Mouse (Mus musculus) embryonic fibroblast, embryonic 13.5 days (primary cell): Measurements from ENCODE around the gene Ndufs5. TPM values are rescaled to one million over a fixed set of nuclear protein-coding genes. Genes with fewer than 3 reads are reported as not detected.

Source experiments
- H3K27ac ChIP-seq: 2 replicates; pipeline ENCODE4 v1.5.1; 2012; ENCODE audit warnings: low read length, control low read depth, inconsistent platforms; ENCODE audit not compliant: insufficient read depth
- H3K4me1 ChIP-seq: 2 replicates; pipeline ENCODE4 v1.6.1; 2011; ENCODE audit warnings: low read length; ENCODE audit not compliant: control insufficient read depth, insufficient read depth
- H3K4me3 ChIP-seq: 2 replicates; pipeline ENCODE4 v1.5.1; 2011; ENCODE audit warnings: mild to moderate bottlenecking, control low read depth, low read length; ENCODE audit not compliant: insufficient read depth
- CTCF ChIP-seq: IDR thresholded peaks from 2 replicates; pipeline ENCODE4 v1.5.1; 2011; ENCODE audit warnings: mild to moderate bottlenecking, control low read depth, low read length, moderate library complexity, borderline replicate concordance; ENCODE audit not compliant: insufficient read depth
- POLR2A ChIP-seq: IDR thresholded peaks from 2 replicates; pipeline ENCODE4 v1.6.1; 2011; ENCODE audit warnings: low read depth, mild to moderate bottlenecking, control low read depth, low read length, moderate library complexity
- polyA plus RNA-seq: library from polyadenylated mRNA; stranded (reverse); fragments of >200 nt; gene quantifications from 2 replicates; pipeline ENCODE4 v1.2.4, GENCODE M21; 2011; ENCODE audit warnings: low read depth; ENCODE audit not compliant: missing spikeins, insufficient read length

Ndufs5 gene
- polyA plus RNA-seq, 1 experiment, result 124 TPM

DNA sequence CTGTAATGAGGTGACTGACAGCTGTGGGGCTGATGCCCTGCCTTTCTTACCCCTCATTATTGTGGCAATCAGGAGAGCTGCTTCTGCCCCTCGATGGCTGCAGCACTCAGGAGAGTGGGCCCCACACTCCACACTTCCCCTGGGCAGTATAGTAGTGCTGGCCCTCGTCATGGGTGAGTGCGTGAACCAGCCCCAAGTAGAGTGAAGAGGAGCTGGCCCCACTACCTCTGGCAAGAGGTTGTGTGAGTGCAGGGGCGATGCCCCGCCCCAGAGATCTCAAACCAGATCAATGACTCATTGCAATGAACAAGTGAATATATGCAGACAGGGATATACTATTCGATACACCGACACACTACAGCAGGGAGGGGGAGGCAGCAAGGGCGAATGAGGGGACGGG is 15.5 kb upstream of the Ndufs5 start:
- Histone ChIP-seq H3K4me1 (0 out of 2 replicates have a peak, but pooled peaks cover 4% of the 10 kb centered on the region), H3K4me3 (no peak overlapping the region), H3K27ac (no peak overlapping the region)
- TF ChIP-seq CTCF (no peak), POLR2A (no peak)

DNA sequence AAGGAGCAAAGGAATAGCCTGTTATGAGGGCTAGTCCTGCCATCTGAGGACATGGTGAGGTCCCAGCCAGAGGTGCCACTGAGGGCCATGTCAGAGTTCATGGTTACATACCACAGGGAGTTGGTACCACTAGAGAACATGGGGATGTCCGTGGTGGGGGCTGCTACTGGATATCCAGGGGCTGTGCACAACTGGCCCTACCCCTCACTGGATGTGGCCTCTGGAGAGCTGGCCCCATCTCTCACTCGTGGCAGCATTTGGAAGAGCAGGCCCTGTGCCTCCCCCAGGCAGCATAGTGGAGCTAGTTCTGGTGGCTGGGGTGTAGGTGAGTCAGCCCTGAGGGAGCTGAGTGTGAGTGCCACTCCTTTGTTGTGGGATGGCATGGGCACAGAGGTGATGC is 14.9 kb upstream of the Ndufs5 start:
- H3K27ac ChIP-seq, result no peak overlapping the region
- H3K4me3 ChIP-seq, result no peak overlapping the region
- TF ChIP-seq POLR2A (no peak), CTCF (no peak)
- H3K4me1 ChIP-seq, result 0 out of 2 replicates have a peak, but pooled peaks cover 4% of the 10 kb centered on the region

DNA sequence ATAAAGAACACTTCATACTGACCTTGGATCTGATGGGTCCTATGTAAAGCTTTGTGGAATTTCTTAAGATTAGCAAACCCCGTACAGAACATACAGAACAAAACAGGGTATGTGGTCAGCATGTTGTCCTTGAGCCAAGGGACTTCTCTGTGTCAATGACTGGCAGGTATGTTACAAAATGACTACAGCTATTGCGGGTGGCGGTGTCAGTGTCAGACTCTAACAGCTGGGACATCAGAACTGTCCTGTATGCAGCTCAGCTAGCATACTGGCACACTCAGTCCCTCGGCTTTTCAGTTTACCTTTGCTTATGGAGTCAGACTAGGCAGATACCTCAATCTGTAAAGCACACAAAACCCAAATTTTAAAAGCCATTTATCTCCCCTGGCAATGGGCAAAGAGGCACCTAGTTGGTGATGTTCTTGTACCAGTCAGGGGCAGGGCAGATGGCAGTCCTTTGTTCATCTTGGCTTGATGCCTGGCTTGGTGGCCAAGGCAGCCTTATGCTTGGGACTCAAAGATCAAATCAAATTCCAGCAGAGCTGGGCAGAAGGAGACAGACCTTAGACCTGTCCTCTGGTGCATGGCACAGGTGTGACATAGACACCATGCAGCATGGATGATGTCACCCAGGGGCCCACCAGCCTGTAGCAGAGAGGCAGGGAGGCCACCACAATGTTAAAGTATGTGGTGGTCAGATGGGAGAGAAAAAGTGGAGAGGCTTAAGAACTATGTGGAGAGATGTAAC is 14.3 kb upstream of the Ndufs5 start:
- H3K4me3 ChIP-seq, result no peak overlapping the region
- no peak for TF ChIP-seq CTCF
- no peak for TF ChIP-seq POLR2A
- H3K27ac ChIP-seq, result no peak overlapping the region
- 0 out of 2 replicates have a peak, but pooled peaks cover 4% of the 10 kb centered on the region for H3K4me1 ChIP-seq

DNA sequence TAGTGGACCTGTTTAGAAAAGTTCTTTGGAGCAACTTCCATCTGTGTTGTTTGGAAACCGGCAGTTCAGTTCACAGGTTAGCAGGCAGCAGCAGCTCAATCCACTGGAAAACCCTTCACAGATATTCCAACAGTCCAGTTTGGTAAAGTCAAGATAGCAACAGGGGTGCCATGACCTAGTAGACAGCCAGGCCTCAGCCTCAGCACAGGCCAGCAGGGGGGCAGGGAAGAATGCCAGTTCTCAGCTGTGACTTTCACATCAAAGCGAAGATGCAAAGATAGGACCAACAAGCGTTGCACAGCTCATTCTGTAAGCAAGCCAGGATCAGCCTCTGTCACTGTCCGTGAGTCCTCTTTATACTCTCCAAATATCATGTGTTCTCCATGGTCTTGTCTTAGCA is 3.8 kb upstream of the Ndufs5 start:
- Histone ChIP-seq H3K4me1 (no peaks in the 10 kb centered on the region), H3K4me3 (no peak overlapping the region), H3K27ac (no peak overlapping the region)
- TF ChIP-seq POLR2A (no peak), CTCF (no peak)

DNA sequence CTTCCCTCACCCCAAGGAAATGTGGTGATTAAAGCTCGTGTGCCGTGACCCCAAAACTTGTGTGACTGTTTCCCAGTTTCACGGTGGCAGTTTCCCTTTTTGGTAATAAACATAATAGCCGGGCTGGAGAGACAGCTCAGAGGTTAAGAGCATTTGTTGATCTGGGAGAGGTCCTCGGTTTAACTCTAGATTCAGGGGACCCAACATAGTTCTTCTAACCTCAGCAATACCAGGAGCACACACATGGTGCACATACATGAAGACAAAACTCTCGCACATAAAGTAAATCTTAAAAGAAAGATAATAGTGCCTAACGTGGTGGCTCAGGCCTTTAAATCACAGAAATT is 405 bp upstream of the Ndufs5 start:
- Histone ChIP-seq H3K4me3 (peak overlapping the region; percentile 73), H3K27ac (peak overlapping the region; percentile 7; the same call in 1 of the 2 replicates), H3K4me1 (no peaks in the 10 kb centered on the region)
- TF ChIP-seq CTCF (no peak), POLR2A (no peak)

DNA sequence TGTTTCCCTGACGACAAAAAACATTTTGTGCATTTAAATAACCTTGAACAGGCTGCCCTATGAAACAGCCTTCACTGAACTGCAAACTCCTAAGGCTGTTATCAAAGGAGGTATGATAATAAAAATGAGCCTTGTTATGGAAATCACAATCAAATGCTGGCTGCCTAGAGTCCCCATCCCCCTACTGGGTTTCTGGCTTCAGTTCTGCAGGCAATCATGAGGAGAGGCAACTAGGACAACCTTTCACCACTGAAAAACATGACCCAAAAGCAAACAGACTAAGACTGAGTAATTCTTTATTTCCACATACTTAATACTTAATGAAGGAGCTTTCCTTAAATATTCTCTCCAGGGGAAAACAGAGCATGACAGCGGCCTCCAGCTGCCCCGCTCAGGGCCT is 5.6 kb downstream of the Ndufs5 start:
- Histone ChIP-seq H3K4me1 (no peaks in the 10 kb centered on the region), H3K27ac (no peak overlapping the region), H3K4me3 (no peak overlapping the region)
- TF ChIP-seq CTCF (no peak), POLR2A (no peak)

DNA sequence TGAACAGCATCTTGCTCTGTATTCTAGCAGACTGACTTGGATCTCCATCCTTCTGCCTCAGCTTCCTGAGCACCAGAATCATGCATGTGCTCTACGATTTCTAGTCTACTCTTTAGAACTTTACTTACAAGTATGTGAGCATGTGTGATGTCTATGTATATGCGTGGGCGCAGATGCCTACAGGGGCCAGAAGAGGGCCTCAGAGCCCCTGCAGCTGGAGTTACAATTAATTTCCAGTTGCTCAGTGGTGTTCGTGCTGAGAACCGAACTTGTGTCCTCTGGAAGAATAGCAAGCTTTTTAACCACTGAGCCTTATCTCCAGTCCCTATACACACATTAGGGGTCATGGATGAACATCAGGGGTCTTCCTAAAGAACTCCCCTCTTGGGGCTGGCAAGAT is 10.7 kb downstream of the Ndufs5 start:
- no peak for TF ChIP-seq POLR2A
- no peak for TF ChIP-seq CTCF
- Histone ChIP-seq H3K4me3 (no peak overlapping the region), H3K4me1 (no peaks in the 10 kb centered on the region), H3K27ac (no peak overlapping the region)

DNA sequence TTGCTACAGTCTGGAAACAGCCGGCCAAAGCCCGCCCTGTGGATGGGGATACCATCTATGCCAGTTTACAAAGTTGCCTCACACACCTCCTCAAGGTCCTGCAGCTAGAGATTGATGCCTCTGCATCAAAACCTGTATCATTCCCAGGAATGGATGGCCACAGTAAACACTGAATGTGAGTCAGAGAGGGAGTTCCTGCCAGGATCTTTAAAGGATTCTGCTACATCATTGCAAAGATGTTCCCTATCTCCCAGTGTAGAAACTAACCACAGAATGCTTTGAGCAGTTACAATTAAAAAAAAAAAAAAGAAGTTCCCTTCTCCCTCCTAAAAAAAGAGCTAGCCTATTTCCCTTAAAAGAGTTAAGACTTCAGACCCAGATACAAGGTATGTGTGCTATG is 12.7 kb downstream of the Ndufs5 start:
- H3K4me3 ChIP-seq, result no peak overlapping the region
- H3K27ac ChIP-seq, result no peak overlapping the region
- TF ChIP-seq POLR2A (no peak), CTCF (no peak)
- H3K4me1 ChIP-seq, result no peaks in the 10 kb centered on the region

DNA sequence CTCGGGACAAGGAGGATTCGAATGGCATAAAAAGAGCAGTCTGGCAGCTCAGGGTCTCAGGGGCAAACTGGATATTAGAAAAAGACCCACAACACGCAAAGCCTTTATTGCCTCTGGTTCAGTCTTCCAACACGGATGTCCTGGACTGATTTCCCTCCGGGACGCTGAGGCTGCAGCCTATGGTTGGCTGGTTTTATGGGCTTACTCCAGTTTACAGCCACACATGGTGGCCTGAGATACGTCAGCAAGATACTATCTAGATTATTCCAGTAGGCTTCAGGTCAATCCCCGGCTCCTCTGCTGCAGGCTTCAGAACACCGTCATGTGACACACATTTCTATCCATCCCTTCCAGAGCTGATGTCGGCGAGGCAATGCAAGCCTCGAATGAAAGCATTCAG is 24.6 kb downstream of the Ndufs5 start:
- TF ChIP-seq CTCF, result no peak
- TF ChIP-seq POLR2A, result no peak
- H3K4me3 ChIP-seq, result no peak overlapping the region
- no peak overlapping the region for H3K27ac ChIP-seq
- no peaks in the 10 kb centered on the region for H3K4me1 ChIP-seq

DNA sequence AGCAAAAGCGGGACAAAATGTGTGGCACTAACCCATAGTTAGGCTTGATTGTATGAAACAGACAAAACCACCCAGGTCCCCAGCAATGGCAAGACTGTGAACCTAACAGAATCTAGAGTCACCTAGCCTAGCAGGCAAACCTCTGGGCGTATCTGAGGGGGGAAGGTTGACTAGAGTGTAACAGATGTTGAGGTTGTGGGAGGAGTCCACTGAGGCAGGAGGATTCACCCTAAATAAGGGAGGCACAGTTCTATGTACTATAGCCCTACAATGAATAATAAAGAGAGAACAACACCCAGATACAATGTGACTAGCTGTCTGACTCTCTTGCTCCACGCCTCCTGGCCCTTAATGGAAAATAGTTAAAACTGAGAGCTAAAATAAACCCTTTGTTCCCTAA is 25.9 kb downstream of the Ndufs5 start:
- no peak overlapping the region for H3K4me3 ChIP-seq
- no peaks in the 10 kb centered on the region for H3K4me1 ChIP-seq
- TF ChIP-seq CTCF (no peak), POLR2A (no peak)
- H3K27ac ChIP-seq, result no peak overlapping the region

DNA sequence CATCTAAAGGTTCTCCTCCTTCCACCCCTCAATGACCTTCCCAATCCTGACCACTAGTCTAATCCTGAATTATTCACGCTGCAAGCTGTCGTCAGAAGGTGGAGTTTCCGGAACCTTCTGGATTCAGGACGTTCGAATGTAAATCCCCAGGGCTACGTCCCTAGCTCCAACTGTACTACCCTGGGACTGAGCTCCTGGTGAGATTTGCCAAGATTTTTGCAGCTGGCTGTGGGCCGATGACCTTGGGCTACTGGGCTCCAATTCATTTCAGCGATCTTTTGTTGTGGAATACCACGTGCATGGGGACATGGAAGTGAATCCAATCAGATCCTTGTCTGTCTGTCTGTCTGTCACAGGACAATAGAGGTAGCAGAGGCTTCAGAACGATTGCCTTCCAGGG is 27.7 kb downstream of the Ndufs5 start:
- no peaks in the 10 kb centered on the region for H3K4me1 ChIP-seq
- TF ChIP-seq CTCF (no peak), POLR2A (no peak)
- no peak overlapping the region for H3K27ac ChIP-seq
- no peak overlapping the region for H3K4me3 ChIP-seq
